Mouse (Mus musculus) midbrain, postnatal 0 days (tissue): Measurements from ENCODE around the gene Cend1. TPM values are rescaled to one million over a fixed set of nuclear protein-coding genes. Genes with fewer than 3 reads are reported as not detected.
"Not testable (repeated sequence)": the region's sequence is repeated elsewhere in the genome, so short reads cannot be mapped to it uniquely, and the experiment has no call there.

Experiments used
- ATAC-seq: fragments of 200-750 bp; cut with Nextera tagmentation; 2 replicates; pipeline ENCODE4 v1.8.0; 2017; ENCODE audit warnings: moderate number of reproducible peaks, mild to moderate bottlenecking, moderate TSS enrichment, moderate library complexity; ENCODE audit not compliant: low FRiP score
- DNase-seq: peaks from one replicate; pipeline ENCODE4 v3.0.0-alpha.2; 2015; ENCODE audit warnings: low spot score
- H3K27ac ChIP-seq: fragments of 300-500 bp; sonication (generic); 2 replicates; pipeline ENCODE4 v1.5.1; 2014; ENCODE audit warnings: low read depth, mild to moderate bottlenecking, low read length, mixed read lengths
- H3K27me3 ChIP-seq: fragments of 300-500 bp; sonication (generic); 2 replicates; pipeline ENCODE4 v1.6.1; 2014; ENCODE audit warnings: low read length, control low read depth, mixed read lengths; ENCODE audit not compliant: insufficient read depth
- H3K36me3 ChIP-seq: fragments of 300-500 bp; sonication (generic); 2 replicates; pipeline ENCODE4 v1.6.1; 2014; ENCODE audit warnings: low read length, control low read depth, mixed read lengths; ENCODE audit not compliant: insufficient read depth
- H3K4me1 ChIP-seq: fragments of 300-500 bp; sonication (generic); 2 replicates; pipeline ENCODE4 v1.6.1; 2014; ENCODE audit warnings: mild to moderate bottlenecking, control low read depth, antibody characterized with exemption, low read length, mixed read lengths; ENCODE audit not compliant: insufficient read depth
- H3K4me2 ChIP-seq: fragments of 300-500 bp; sonication (generic); 2 replicates; pipeline ENCODE4 v1.6.1; 2014; ENCODE audit warnings: low read depth, mild to moderate bottlenecking, low read length, mixed read lengths; ENCODE audit not compliant: poor library complexity, severe bottlenecking
- H3K4me3 ChIP-seq: fragments of 300-500 bp; sonication (generic); 2 replicates; pipeline ENCODE4 v1.5.1; 2014; ENCODE audit warnings: low read depth, mild to moderate bottlenecking, low read length, moderate library complexity
- H3K9ac ChIP-seq: fragments of 300-500 bp; sonication (generic); replicated peaks from 2 replicates; pipeline ENCODE4 v1.6.1; 2014; ENCODE audit warnings: mild to moderate bottlenecking, low read length, moderate library complexity, mixed read lengths; ENCODE audit not compliant: poor library complexity, severe bottlenecking
- H3K9me3 ChIP-seq: fragments of 300-500 bp; sonication (generic); 2 replicates; pipeline ENCODE4 v1.6.1; 2016; ENCODE audit warnings: low read length, control low read depth
- CTCF ChIP-seq: IDR thresholded peaks from 2 replicates; pipeline ENCODE4 v1.5.1; 2016; ENCODE audit warnings: antibody characterized with exemption, mild to moderate bottlenecking
- WGBS: fragments of 180-500 bp; shearing (Covaris S2); extraction: QIAGEN DNeasy Blood & Tissue Kit; methylation state at CpG from one replicate; pipeline ENCODE4 v1.1.7; 2014; 5-methylcytosine and 5-hydroxymethylcytosine counted together
- polyA plus RNA-seq: library from polyadenylated mRNA; unstranded; fragments of >200 nt; fragmentation: Nextera tagmentation; extraction: Ambion mirVana; gene quantifications from 2 replicates; pipeline ENCODE4 v1.2.1, GENCODE M21; 2015
- total RNA-seq: library from RNA; depleted of rRNA; stranded (reverse); fragments of >200 nt; gene quantifications from 2 replicates; pipeline ENCODE4 v1.2.3, GENCODE M21; 2014

Gene Cend1
- total and polyA plus RNA-seq, 2 experiments from 2014 or later: 194 to 195 TPM

GRCm38 (mm10) chr7:141454967-141455551 is 25.8 kb upstream of the Cend1 start, which contains the start of gene Pnpla2:
TSS of gene Pnpla2 (plus strand) at chr7:141455198.
- Histone ChIP-seq H3K9ac (peak within 1 kb of the TSS; percentile 74), H3K27me3 (no peaks in the 10 kb centered on the region), H3K27ac (peak within 1 kb of the TSS; percentile 76), H3K36me3 (peaks cover 35% of the 10 kb centered on the region), H3K4me3 (peak within 1 kb of the TSS; percentile 74), H3K4me1 (peaks cover 5% of the 10 kb centered on the region; the same call in 1 of the 2 replicates), H3K4me2 (peak within 1 kb of the TSS; percentile 89), H3K9me3 (no peaks in the 10 kb centered on the region)
- ATAC-seq: peak; percentile 81
- DNase-seq: peak; percentile 91
- TF ChIP-seq CTCF: peak; percentile 45; the same call in 1 of the 2 replicates
- WGBS: under 1% methylated on average over 42 of the region's 45 CpGs

GRCm38 (mm10) chr7:141453636-141454035 is 24.3 kb upstream of the Cend1 start:
- H3K4me1 ChIP-seq: peaks cover 5% of the 10 kb centered on the region; the same call in 1 of the 2 replicates
- TF ChIP-seq CTCF: no peak
- H3K36me3 ChIP-seq: peaks cover 23% of the 10 kb centered on the region
- DNase-seq: no peak
- H3K9me3 ChIP-seq: no peaks in the 10 kb centered on the region
- no peak for ATAC-seq
- H3K4me3 ChIP-seq: no peak overlapping the region
- H3K9ac ChIP-seq: no peak overlapping the region
- H3K4me2 ChIP-seq: no peak overlapping the region
- 75% methylated on average over 2 of the region's 2 CpGs for WGBS
- H3K27me3 ChIP-seq: no peaks in the 10 kb centered on the region
- no peak overlapping the region for H3K27ac ChIP-seq

GRCm38 (mm10) chr7:141451928-141452327 is 22.6 kb upstream of the Cend1 start:
- TF ChIP-seq CTCF: no peak
- Histone ChIP-seq H3K36me3 (peaks cover 14% of the 10 kb centered on the region), H3K4me1 (peaks cover 5% of the 10 kb centered on the region), H3K9me3 (no peaks in the 10 kb centered on the region), H3K4me3 (no peak overlapping the region), H3K27ac (no peak overlapping the region), H3K4me2 (no peak overlapping the region), H3K27me3 (no peaks in the 10 kb centered on the region), H3K9ac (no peak overlapping the region)
- no peak for ATAC-seq
- DNase-seq: no peak

- H3K4me3 ChIP-seq: peak within 1 kb of the TSS; percentile 54
- H3K9me3 ChIP-seq: no peaks in the 10 kb centered on the region
- H3K4me2 ChIP-seq: peak within 1 kb of the TSS; percentile 64
- peak; percentile 29; the same call in 1 of the 2 replicates for TF ChIP-seq CTCF
- peaks cover 14% of the 10 kb centered on the region for H3K36me3 ChIP-seq
- ATAC-seq: peak; percentile 91
- H3K27ac ChIP-seq: peak within 1 kb of the TSS; percentile 93
- H3K27me3 ChIP-seq: no peaks in the 10 kb centered on the region
- peak within 1 kb of the TSS; percentile 89 for H3K9ac ChIP-seq
- no peaks in the 10 kb centered on the region; the same call in 1 of the 2 replicates for H3K4me1 ChIP-seq
- WGBS: under 1% methylated on average over 61 of the region's 63 CpGs
- peak; percentile 98 for DNase-seq
These were observed 18.1 kb upstream of the Cend1 start, which contains the start of gene Rplp2 for GRCm38 (mm10) chr7:141447110-141447991. TSS of gene Rplp2 (plus strand) at chr7:141447370.

GRCm38 (mm10) chr7:141446374-141446773 is 17.1 kb upstream of the Cend1 start:
- not testable (repeated sequence) for H3K9ac ChIP-seq, H3K9me3 ChIP-seq, DNase-seq, H3K36me3 ChIP-seq, H3K4me3 ChIP-seq, H3K27me3 ChIP-seq, ATAC-seq, H3K27ac ChIP-seq, H3K4me1 ChIP-seq
- 85% methylated on average over 3 of the region's 3 CpGs for WGBS
- peak overlapping the region; percentile 64 for H3K4me2 ChIP-seq

GRCm38 (mm10) chr7:141443828-141444237 is 14.5 kb upstream of the Cend1 start, which contains the start of gene Pidd1:
TSS of gene Pidd1 (minus strand) at chr7:141444025.
- DNase-seq (peak; percentile 38), ATAC-seq (no peak)
- Histone ChIP-seq H3K4me3 (peak within 1 kb of the TSS; percentile 14; the same call in 1 of the 2 replicates), H3K27ac (no peak within 1 kb of the TSS), H3K4me1 (no peaks in the 10 kb centered on the region; the same call in 1 of the 2 replicates), H3K9me3 (no peaks in the 10 kb centered on the region), H3K9ac (no peak within 1 kb of the TSS; the same call in 1 of the 2 replicates), H3K4me2 (peak within 1 kb of the TSS; percentile 49), H3K36me3 (no peaks in the 10 kb centered on the region), H3K27me3 (no peaks in the 10 kb centered on the region)
- under 1% methylated on average over 25 of the region's 25 CpGs for WGBS
- no peak for TF ChIP-seq CTCF
